Mouse (Mus musculus): ENCODE results near the gene Cox17. TPM values are rescaled to one million over a fixed set of nuclear protein-coding genes. Genes with fewer than 3 reads are reported as not detected.

Gene Cox17
- 288 TPM for polyA plus RNA-seq (2014; fragmentation: Illumina TruSeq; extraction: RNeasy Lipid Tissue Mini Kit (QIAGEN cat#74804); ENCODE audit: insufficient read depth, low read depth, low replicate concordance)

DNA sequence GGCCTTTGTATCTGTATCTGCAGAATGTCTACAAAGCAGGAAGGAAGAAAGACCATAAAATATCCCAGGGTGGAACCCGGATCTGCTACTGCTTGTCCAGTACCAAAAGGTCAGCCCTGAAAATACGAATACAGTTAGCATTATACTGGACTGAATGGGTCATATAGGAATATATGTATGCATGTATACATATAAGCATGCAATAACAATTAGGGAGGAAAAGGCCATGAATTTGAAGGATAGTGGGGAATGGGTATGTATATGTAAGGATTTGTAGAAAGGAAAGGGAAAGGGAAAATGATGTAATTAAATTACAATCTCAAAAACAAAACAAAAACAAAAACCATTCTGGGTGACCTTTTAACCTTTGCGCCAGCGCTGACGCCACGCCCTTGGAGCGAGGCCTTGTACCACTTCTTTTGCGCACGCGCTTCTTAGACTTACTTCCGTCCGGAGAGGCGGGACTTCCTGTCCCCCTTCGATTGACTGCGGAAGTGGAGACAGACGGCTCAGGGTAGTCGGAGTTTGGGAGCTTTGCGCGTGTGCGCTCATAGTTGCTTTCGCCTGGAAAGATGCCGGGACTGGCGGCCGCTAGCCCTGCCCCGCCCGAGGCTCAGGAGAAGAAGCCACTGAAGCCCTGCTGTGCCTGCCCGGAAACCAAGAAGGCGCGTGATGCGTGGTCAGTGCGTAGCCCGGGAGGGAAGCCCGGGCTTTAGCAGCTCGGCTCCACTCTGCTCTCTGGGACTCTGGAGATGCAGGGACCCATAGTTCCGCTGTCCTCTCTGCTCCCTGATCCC is at the start of gene Cox17, which contains the start of gene Gm21987:
Cox17 (plus strand) TSS at position 463 of the 797 bp plus-strand sequence.
Gm21987 (plus strand) TSS at position 512 of the 797 bp plus-strand sequence.

GRCm38 (mm10) chr16:38341396-38342324 is 5.1 kb upstream of the Cox17 start, which contains the start of gene Maats1:
Gene Maats1, minus strand, starts transcription at chr16:38342143.

DNA sequence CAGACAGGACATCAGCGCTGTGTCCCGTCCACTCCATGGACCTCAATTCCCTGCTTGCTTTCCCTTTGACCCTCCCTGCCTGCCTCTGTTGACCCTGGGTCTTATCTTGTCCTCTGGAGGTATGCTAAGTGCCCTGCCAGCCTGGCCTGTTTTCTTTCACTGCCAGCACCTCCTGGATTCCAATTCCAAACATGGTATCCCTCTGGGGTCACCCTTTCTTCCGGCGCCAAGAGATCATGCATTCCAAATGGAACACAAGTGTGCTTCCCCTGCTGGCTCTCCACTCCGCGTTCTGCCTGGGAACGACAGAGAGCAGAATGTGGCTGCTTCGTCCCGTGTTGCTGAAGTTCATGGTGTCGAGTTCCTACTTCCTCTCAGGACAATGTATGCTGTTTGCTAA is 15.1 kb downstream of the Cox17 start, which contains the start of gene Popdc2:
Popdc2 (plus strand) TSS at position 277 of the 400 bp plus-strand sequence.

Other genes with a start within 250 kb of the Cox17 start
- 0.54 TPM for gene Nr1i2, start 52.2 kb upstream of the Cox17 start, polyA plus RNA-seq (2014; fragmentation: Illumina TruSeq; extraction: RNeasy Lipid Tissue Mini Kit (QIAGEN cat#74804); ENCODE audit: insufficient read depth, low read depth, low replicate concordance)
- gene Maats1, start 4.8 kb upstream of the Cox17 start, polyA plus RNA-seq (2014; fragmentation: Illumina TruSeq; extraction: RNeasy Lipid Tissue Mini Kit (QIAGEN cat#74804); ENCODE audit: insufficient read depth, low read depth, low replicate concordance): 3.7 TPM
- gene Gm21987, start within 50 bp of the Cox17 start, polyA plus RNA-seq (2014; fragmentation: Illumina TruSeq; extraction: RNeasy Lipid Tissue Mini Kit (QIAGEN cat#74804); ENCODE audit: insufficient read depth, low read depth, low replicate concordance): not detected
- 11.8 TPM for gene Popdc2, start 15.2 kb downstream of the Cox17 start, polyA plus RNA-seq (2014; fragmentation: Illumina TruSeq; extraction: RNeasy Lipid Tissue Mini Kit (QIAGEN cat#74804); ENCODE audit: insufficient read depth, low read depth, low replicate concordance)
- gene Pla1a, start 86.2 kb downstream of the Cox17 start, polyA plus RNA-seq (2014; fragmentation: Illumina TruSeq; extraction: RNeasy Lipid Tissue Mini Kit (QIAGEN cat#74804); ENCODE audit: insufficient read depth, low read depth, low replicate concordance): 1.6 TPM
- 25.5 TPM for gene Adprh, start 105.7 kb downstream of the Cox17 start, polyA plus RNA-seq (2014; fragmentation: Illumina TruSeq; extraction: RNeasy Lipid Tissue Mini Kit (QIAGEN cat#74804); ENCODE audit: insufficient read depth, low read depth, low replicate concordance)
- gene Cd80, start 108.6 kb downstream of the Cox17 start, polyA plus RNA-seq (2014; fragmentation: Illumina TruSeq; extraction: RNeasy Lipid Tissue Mini Kit (QIAGEN cat#74804); ENCODE audit: insufficient read depth, low read depth, low replicate concordance): 1.5 TPM
- 11.8 TPM for gene Timmdc1, start 175.7 kb downstream of the Cox17 start, polyA plus RNA-seq (2014; fragmentation: Illumina TruSeq; extraction: RNeasy Lipid Tissue Mini Kit (QIAGEN cat#74804); ENCODE audit: insufficient read depth, low read depth, low replicate concordance)
- gene Poglut1, start 203.3 kb downstream of the Cox17 start, polyA plus RNA-seq (2014; fragmentation: Illumina TruSeq; extraction: RNeasy Lipid Tissue Mini Kit (QIAGEN cat#74804); ENCODE audit: insufficient read depth, low read depth, low replicate concordance): 23.5 TPM
- 24.3 TPM for gene Tmem39a, start 211.7 kb downstream of the Cox17 start, polyA plus RNA-seq (2014; fragmentation: Illumina TruSeq; extraction: RNeasy Lipid Tissue Mini Kit (QIAGEN cat#74804); ENCODE audit: insufficient read depth, low read depth, low replicate concordance)